Mouse (Mus musculus): ENCODE data around the gene Apex1.
"Not testable (repeated sequence)": the region's sequence is repeated elsewhere in the genome, so short reads cannot be mapped to it uniquely, and the experiment has no call there.

Gene Apex1

GRCm38 (mm10) chr14:50970822-50971221, 46.1 kb downstream of the Apex1 start:
- DNase-seq: no peak

- DNase-seq: not testable (repeated sequence)
These were observed 48.3 kb downstream of the Apex1 start for GRCm38 (mm10) chr14:50973054-50973453.

- no peak for DNase-seq
These were observed 48.9 kb downstream of the Apex1 start for GRCm38 (mm10) chr14:50973700-50974099.

- DNase-seq: no peak
These were observed 50.2 kb downstream of the Apex1 start for GRCm38 (mm10) chr14:50975001-50975400.

GRCm38 (mm10) chr14:50976674-50977073, 51.9 kb downstream of the Apex1 start:
- DNase-seq: no peak
